8 mouse cellular contexts compared by ENCODE assay signal in genomic region chr3:101163160-101163990, GRCm38 (mm10). TPM values are rescaled to one million over a fixed set of nuclear protein-coding genes. Genes with fewer than 3 reads are reported as not detected.
DNase-seq lines count a peak whose midpoint lies in the region; ATAC-seq and TF ChIP-seq lines count a peak whose summit lies in the region.
"Had no signal": no experiment of that assay in that cellular context is flagged by ENCODE, and none has a peak within 500 bp of the region (broad histone marks: within the 10 kb centered on the region; RNA-seq: fewer than 3 reads in every experiment).

No protein-coding gene starts in this region.

- 30% methylated on average over 16 of the region's 16 CpGs for WGBS in hindbrain, embryonic 15.5 days
- WGBS in hindbrain, embryonic 11.5 days: 30% methylated on average over 16 of the region's 16 CpGs
- WGBS in hindbrain, embryonic 16.5 days: 33% methylated on average over 16 of the region's 16 CpGs

- no peak for DNase-seq in hindbrain, embryonic 11.5 days (ENCODE audit: low spot score)
- DNase-seq in adipocyte (ENCODE audit: low spot score): peak; percentile 34
- no peak for DNase-seq in ovary, postnatal 36 days (ENCODE audit: low spot score)
- no peak for DNase-seq in ovary, postnatal 10 days (ENCODE audit: low spot score)

- 0 out of 2 replicates have a peak overlapping the region, but pooled peaks have one; percentile 35 for H3K4me2 ChIP-seq in hindbrain, embryonic 15.5 days
- H3K4me2 ChIP-seq in hindbrain, embryonic 11.5 days (replicated peaks; ENCODE audit: low read depth, low read length): no peak overlapping the region
- H3K4me2 ChIP-seq in hindbrain, embryonic 16.5 days (ENCODE audit: low read length): no peak overlapping the region; the same call in 1 of the 2 replicates

- ATAC-seq in hindbrain, embryonic 15.5 days (ENCODE audit: low FRiP score, low read depth): 0 out of 2 replicates have a peak, but pooled peaks have one; percentile 28
- ATAC-seq in hindbrain, embryonic 11.5 days (ENCODE audit: low FRiP score): no peak
- peak; percentile 38; the same call in 1 of the 2 replicates for ATAC-seq in hindbrain, embryonic 16.5 days
- ATAC-seq: inflammation-experienced regulatory T-cells, adult 6 months had no signal

- H3K27ac ChIP-seq in hindbrain, embryonic 15.5 days (replicated peaks): 0 out of 2 replicates have a peak overlapping the region, but pooled peaks have one; percentile 67
- no peak overlapping the region for H3K27ac ChIP-seq in hindbrain, embryonic 11.5 days (ENCODE audit: low read depth, low read length)
- peak overlapping the region; percentile 97 for H3K27ac ChIP-seq in ES-Bruce4 (ENCODE audit: insufficient read depth, low read length)
- no peak overlapping the region for H3K27ac ChIP-seq in hindbrain, embryonic 16.5 days (ENCODE audit: low read depth, low read length)

- H3K9ac ChIP-seq in hindbrain, embryonic 15.5 days: no peak overlapping the region
- no peak overlapping the region for H3K9ac ChIP-seq in hindbrain, embryonic 11.5 days (ENCODE audit: low read depth, low read length)
- H3K9ac ChIP-seq in ES-Bruce4 (ENCODE audit: low read depth, poor library complexity, severe bottlenecking): no peak overlapping the region
- H3K9ac ChIP-seq in hindbrain, embryonic 16.5 days (ENCODE audit: low read depth, low read length): no peak overlapping the region

- no peaks in the 10 kb centered on the region for H3K36me3 ChIP-seq in hindbrain, embryonic 15.5 days
- H3K36me3 ChIP-seq in hindbrain, embryonic 11.5 days (ENCODE audit: control insufficient read depth, insufficient read depth, low read length): no peaks in the 10 kb centered on the region
- H3K36me3 ChIP-seq in ES-Bruce4 (ENCODE audit: control insufficient read depth, insufficient read depth, low read length, poor library complexity, severe bottlenecking): no peaks in the 10 kb centered on the region
- H3K36me3 ChIP-seq in hindbrain, embryonic 16.5 days (ENCODE audit: control insufficient read depth, insufficient read depth, low read length): no peaks in the 10 kb centered on the region

- no peaks in the 10 kb centered on the region for H3K9me3 ChIP-seq in hindbrain, embryonic 15.5 days
- no peaks in the 10 kb centered on the region for H3K9me3 ChIP-seq in hindbrain, embryonic 11.5 days (ENCODE audit: control insufficient read depth, low read length)
- H3K9me3 ChIP-seq in ES-Bruce4 (replicated peaks; ENCODE audit: control insufficient read depth, insufficient read depth, low read length, poor library complexity, severe bottlenecking): no peaks in the 10 kb centered on the region
- no peaks in the 10 kb centered on the region for H3K9me3 ChIP-seq in hindbrain, embryonic 16.5 days (ENCODE audit: control insufficient read depth, low read length)

- peaks cover 27% of the 10 kb centered on the region for H3K4me1 ChIP-seq in hindbrain, embryonic 15.5 days (replicated peaks)
- no peaks in the 10 kb centered on the region for H3K4me1 ChIP-seq in hindbrain, embryonic 11.5 days (replicated peaks; ENCODE audit: control insufficient read depth, insufficient read depth, low read length)
- H3K4me1 ChIP-seq in ES-Bruce4 (ENCODE audit: control insufficient read depth, insufficient read depth, low read length): peaks cover 27% of the 10 kb centered on the region
- peaks cover 24% of the 10 kb centered on the region for H3K4me1 ChIP-seq in hindbrain, embryonic 16.5 days (ENCODE audit: control insufficient read depth, insufficient read depth, low read depth, low read length)

- no peak for TF ChIP-seq CTCF in ES-Bruce4 (IDR thresholded peaks at IDR 0.05; ENCODE audit: low read depth, low read length)

- TF ChIP-seq EP300 in ES-Bruce4 (IDR thresholded peaks at IDR 0.05; ENCODE audit: insufficient read depth, low read depth, low read length): peak; percentile 100

- H3K4me3 ChIP-seq in hindbrain, embryonic 15.5 days: no peak overlapping the region
- no peak overlapping the region for H3K4me3 ChIP-seq in hindbrain, embryonic 11.5 days (ENCODE audit: low read depth, low read length)
- H3K4me3 ChIP-seq in ES-Bruce4 (ENCODE audit: low read depth, low read length): peak overlapping the region; percentile 35; the same call in 1 of the 2 replicates
- H3K4me3 ChIP-seq in hindbrain, embryonic 16.5 days (ENCODE audit: low read length): no peak overlapping the region

- TF ChIP-seq POLR2A in ES-Bruce4 (IDR thresholded peaks at IDR 0.05; ENCODE audit: insufficient read depth, low read length): no peak

- H3K27me3 ChIP-seq in hindbrain, embryonic 15.5 days: no peaks in the 10 kb centered on the region
- H3K27me3 ChIP-seq in hindbrain, embryonic 11.5 days (ENCODE audit: control insufficient read depth, insufficient read depth, low read length): no peaks in the 10 kb centered on the region; the same call in 1 of the 2 replicates
- H3K27me3 ChIP-seq in ES-Bruce4 (ENCODE audit: control insufficient read depth, insufficient read depth, low read length, poor library complexity, severe bottlenecking): no peaks in the 10 kb centered on the region
- no peaks in the 10 kb centered on the region for H3K27me3 ChIP-seq in hindbrain, embryonic 16.5 days (replicated peaks; ENCODE audit: control insufficient read depth, insufficient read depth, low read length)

RNA-seq across cellular contexts. Expression of gene Ptgfrn, which starts 53.3 kb away (rescaled TPM):
- polyA plus RNA-seq in hindbrain, embryonic 15.5 days (2015; fragmentation: Nextera tagmentation; extraction: Ambion mirVana): 2.4 and 2.7 TPM in 2 replicates
- 3.3 and 3.5 TPM in 2 replicates for polyA plus RNA-seq in hindbrain, embryonic 11.5 days (2014; fragmentation: Nextera tagmentation; extraction: Ambion mirVana)
- polyA plus RNA-seq in ES-Bruce4 (2011; ENCODE audit: insufficient read depth, insufficient read length, low read depth, missing spikeins): 59.6 and 60.7 TPM in 2 replicates
- 2.8 and 3.1 TPM in 2 replicates for polyA plus RNA-seq in hindbrain, embryonic 16.5 days (2015; fragmentation: Nextera tagmentation; extraction: Ambion mirVana)

Comparison
In these comparisons a context has a peak if more than half of its experiments do, and no peak if none do; other contexts are left out.
1. H3K27ac ChIP-seq: peak in hindbrain, embryonic 15.5 days (single experiment) and ES-Bruce4 (single experiment); none in hindbrain, embryonic 11.5 days (single experiment) and hindbrain, embryonic 16.5 days (single experiment).
2. RNA of gene Ptgfrn, which starts 53.3 kb away (polyA plus RNA-seq): 59.6 to 60.7 TPM in ES-Bruce4; 3.3 to 3.5 TPM in hindbrain, embryonic 11.5 days, 2.8 to 3.1 TPM in hindbrain, embryonic 16.5 days and 2.4 to 2.7 TPM in hindbrain, embryonic 15.5 days; every median in the first group is over 10 times any median in the second.